In the genomic region with DNA sequence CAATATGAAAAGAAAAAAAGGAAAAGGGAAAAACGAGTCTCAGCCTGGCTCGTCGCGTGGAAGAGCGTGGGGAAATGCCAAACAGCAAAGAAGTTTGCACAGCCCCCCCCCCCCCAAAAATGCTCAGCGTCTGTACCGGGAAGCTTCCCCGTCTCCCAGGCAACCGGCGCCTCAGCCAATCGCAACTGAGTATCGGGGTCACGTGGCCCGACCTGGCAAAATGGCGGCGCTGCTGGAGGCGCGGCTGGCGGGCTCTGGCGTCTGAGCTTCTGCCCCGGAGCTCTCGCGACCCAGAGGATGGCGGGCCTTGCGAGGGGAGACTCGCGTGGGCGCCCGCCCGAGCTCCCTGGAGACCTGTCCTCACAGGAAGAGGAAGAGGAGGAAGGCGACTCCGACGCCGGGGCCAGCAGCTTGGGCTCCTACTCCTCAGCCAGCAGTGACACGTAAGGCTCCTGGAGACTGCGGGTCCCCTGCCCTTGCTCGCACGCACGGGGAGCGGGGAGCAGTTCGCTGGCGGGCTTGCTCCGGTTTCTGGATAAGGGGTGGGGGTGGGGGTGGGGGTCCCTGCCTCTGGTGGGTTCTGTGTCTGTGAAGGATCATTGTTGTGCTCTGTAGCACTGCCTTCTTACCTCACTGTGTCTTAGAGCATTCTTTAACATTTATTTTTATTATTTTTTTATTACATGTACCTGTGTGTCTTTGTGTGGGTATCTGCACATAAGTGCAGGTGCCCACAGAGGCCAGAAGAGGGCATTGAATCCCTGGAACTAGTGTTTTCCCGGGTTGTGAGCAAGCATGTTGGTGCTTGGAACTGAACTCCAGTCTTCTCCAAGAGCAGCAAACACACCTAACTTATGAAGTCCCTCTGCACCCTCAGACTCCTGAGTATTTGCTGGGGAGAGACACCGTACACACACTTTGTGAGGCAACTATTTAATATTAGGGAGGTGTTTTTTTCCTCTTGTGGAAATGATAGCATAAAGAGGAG, we compare ENCODE assay signal across 8 mouse cellular contexts. TPM values are rescaled to one million over a fixed set of nuclear protein-coding genes. Genes with fewer than 3 reads are reported as not detected.
A peak's percentile ranks its signal among the peaks of the same experiment; 100 is the strongest.
DNase-seq lines count a peak whose midpoint lies in the region; ATAC-seq and TF ChIP-seq lines count a peak whose summit lies in the region.

No protein-coding gene starts in this region.

- no peaks in the 10 kb centered on the region for H3K4me1 ChIP-seq in lung, embryonic 15.5 days
- H3K4me1 ChIP-seq in olfactory bulb, adult 2 months (ENCODE audit: control insufficient read depth, insufficient read depth, low read length), result 0 out of 2 replicates have a peak, but pooled peaks cover 3% of the 10 kb centered on the region

- H3K9ac ChIP-seq in lung, embryonic 15.5 days, result peak overlapping the region; percentile 78

- H3K36me3 ChIP-seq in lung, embryonic 15.5 days, result no peaks in the 10 kb centered on the region

- ATAC-seq in hematopoietic stem cell, adult 5-6 weeks (replicated peaks in 1 of 2; ENCODE audit: insufficient read depth in 1 of 2, low FRiP score in 2 of 2, low TSS enrichment in 1 of 2, low read depth in 1 of 2, poor library complexity in 2 of 2, severe bottlenecking in 2 of 2), result peak; percentile 96 to 98
- ATAC-seq in lung, embryonic 15.5 days (ENCODE audit: borderline replicate concordance, extremely low read depth, low FRiP score, low TSS enrichment), result peak; percentile 96

- peak overlapping the region; percentile 75 for H3K4me2 ChIP-seq in lung, embryonic 15.5 days

- peak overlapping the region; percentile 85 for H3K4me3 ChIP-seq in lung, embryonic 15.5 days
- peak overlapping the region; percentile 100 for H3K4me3 ChIP-seq in olfactory bulb, adult 2 months (ENCODE audit: insufficient read depth, low read depth, low read length)

- H3K9me3 ChIP-seq in lung, embryonic 15.5 days, result no peaks in the 10 kb centered on the region

- DNase-seq in MN1 (ENCODE audit: low spot score), result peak; percentile 96
- DNase-seq in cerebellum, adult 8-10 months, result peak; percentile 88
- peak; percentile 89 for DNase-seq in forelimb bud, embryonic 11.5 days (ENCODE audit: low read depth, low spot score)
- DNase-seq in layer of hippocampus, adult 9-10 months (ENCODE audit: low spot score), result peak; percentile 39
- peak; percentile 77 to 81 for DNase-seq in thymus, adult 18-20 months

- 0 out of 2 replicates have a peak overlapping the region, but pooled peaks have one; percentile 10 for H3K27ac ChIP-seq in lung, embryonic 15.5 days
- no peak overlapping the region for H3K27ac ChIP-seq in olfactory bulb, adult 2 months (ENCODE audit: insufficient read depth, low read depth, low read length)

- TF ChIP-seq POLR2A in olfactory bulb, adult 2 months (IDR thresholded peaks at IDR 0.05; ENCODE audit: insufficient read depth, low read depth, low read length), result peak; percentile 11; the same call in 1 of the 2 replicates

- 0 out of 2 replicates have a peak, but pooled peaks cover 4% of the 10 kb centered on the region for H3K27me3 ChIP-seq in lung, embryonic 15.5 days

- no peak for TF ChIP-seq CTCF in olfactory bulb, adult 2 months (IDR thresholded peaks at IDR 0.05; ENCODE audit: insufficient read depth, low read depth, low read length)

- 4% methylated on average over 39 of the region's 45 CpGs for whole genome bisulfite sequencing in lung, embryonic 15.5 days
- 4% methylated on average over 45 of the region's 45 CpGs for WGBS in olfactory bulb, adult 2 months

RNA-seq across cellular contexts. Expression of a gene that starts 9.8 kb away (rescaled TPM):
- 3.9 and 4.5 TPM in 2 replicates for total RNA-seq in hematopoietic stem cell, adult 5-6 weeks (2017)
- polyA plus RNA-seq in lung, embryonic 15.5 days (2015; fragmentation: Nextera tagmentation; extraction: Ambion mirVana), result 2.4 TPM in 2 replicates
- polyA plus RNA-seq in olfactory bulb, adult 2 months (2012; ENCODE audit: insufficient read depth, insufficient read length, low replicate concordance, missing spikeins), result not detected in 2 replicates

Comparison
In these comparisons a context has a peak if more than half of its experiments do, and no peak if none do; other contexts are left out.
1. DNase-seq: peak in every context shown above with its lines; median percentile 96 in MN1; 89 in forelimb bud, embryonic 11.5 days; 88 in cerebellum, adult 8-10 months; 79 in thymus, adult 18-20 months; 39 in layer of hippocampus, adult 9-10 months.